Mouse (Mus musculus): ENCODE results near the gene Ap3b1. TPM values are rescaled to one million over a fixed set of nuclear protein-coding genes. Genes with fewer than 3 reads are reported as not detected.
A peak's percentile ranks its signal among the peaks of the same experiment; 100 is the strongest.
"Not testable (repeated sequence)": the region's sequence is repeated elsewhere in the genome, so short reads cannot be mapped to it uniquely, and the experiment has no call there.

The Ap3b1 gene
- polyA plus RNA-seq, 1 experiment from 2014 or later: 34.4 TPM

DNA sequence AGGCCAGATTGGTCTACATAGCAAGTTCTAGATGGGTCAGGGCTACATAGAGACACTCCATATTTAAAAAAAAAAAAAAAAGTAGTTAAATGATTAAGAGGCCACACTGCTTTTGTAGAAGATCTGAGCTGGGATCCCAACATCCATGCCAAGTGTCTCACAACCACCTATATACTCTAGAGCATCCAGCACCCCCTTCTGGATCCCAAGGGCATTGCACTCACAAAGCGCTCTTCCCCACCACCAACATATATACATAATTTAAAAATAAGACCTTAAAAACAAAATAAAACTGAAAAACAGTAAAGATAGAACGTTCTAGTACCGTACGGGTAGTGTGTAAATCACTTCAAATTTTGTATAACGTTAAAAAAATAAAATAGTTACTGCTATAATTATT lies 15.6 kb upstream of the Ap3b1 start:
- Histone ChIP-seq H3K4me1 (replicated peaks; ENCODE audit: control insufficient read depth, insufficient read depth, low read length) (no peaks in the 10 kb centered on the region), H3K36me3 (ENCODE audit: control insufficient read depth, insufficient read depth) (no peaks in the 10 kb centered on the region), H3K9me3 (ENCODE audit: control insufficient read depth, low read length) (no peaks in the 10 kb centered on the region), H3K4me3 (replicated peaks; ENCODE audit: low read length) (no peak overlapping the region), H3K4me2 (ENCODE audit: low read length) (no peak overlapping the region), H3K9ac (replicated peaks; ENCODE audit: low read depth, low read length) (no peak overlapping the region), H3K27me3 (replicated peaks; ENCODE audit: control insufficient read depth, insufficient read depth, low read length) (no peaks in the 10 kb centered on the region), H3K27ac (ENCODE audit: low read length) (no peak overlapping the region)
- ATAC-seq: no peak
- 93% methylated on average over 5 of the region's 5 CpGs for WGBS

- not testable (repeated sequence) for H3K27me3 ChIP-seq (replicated peaks; ENCODE audit: control insufficient read depth, insufficient read depth, low read length); H3K27ac ChIP-seq (ENCODE audit: low read length); H3K9ac ChIP-seq (replicated peaks; ENCODE audit: low read depth, low read length); H3K36me3 ChIP-seq (ENCODE audit: control insufficient read depth, insufficient read depth); H3K4me2 ChIP-seq (ENCODE audit: low read length); H3K9me3 ChIP-seq (ENCODE audit: control insufficient read depth, low read length); H3K4me1 ChIP-seq (replicated peaks; ENCODE audit: control insufficient read depth, insufficient read depth, low read length); H3K4me3 ChIP-seq (replicated peaks; ENCODE audit: low read length); ATAC-seq
- 95% methylated on average over 14 of the region's 14 CpGs for WGBS
Measured at GRCm38 (mm10) chr13:94344600-94344999, 14.2 kb upstream of the Ap3b1 start.

- Histone ChIP-seq H3K4me2 (ENCODE audit: low read length) (no peak overlapping the region), H3K36me3 (ENCODE audit: control insufficient read depth, insufficient read depth) (no peaks in the 10 kb centered on the region), H3K27ac (ENCODE audit: low read length) (no peak overlapping the region), H3K9ac (replicated peaks; ENCODE audit: low read depth, low read length) (no peak overlapping the region), H3K4me3 (replicated peaks; ENCODE audit: low read length) (no peak overlapping the region), H3K4me1 (replicated peaks; ENCODE audit: control insufficient read depth, insufficient read depth, low read length) (peaks cover 9% of the 10 kb centered on the region), H3K27me3 (replicated peaks; ENCODE audit: control insufficient read depth, insufficient read depth, low read length) (no peaks in the 10 kb centered on the region), H3K9me3 (ENCODE audit: control insufficient read depth, low read length) (0 out of 2 replicates have a peak, but pooled peaks cover 2% of the 10 kb centered on the region)
- ATAC-seq: no peak
- WGBS: 84% methylated on average over 3 of the region's 3 CpGs
Measured at GRCm38 (mm10) chr13:94354584-94354983, 4.2 kb upstream of the Ap3b1 start.

GRCm38 (mm10) chr13:94358101-94358400 lies 709 bp upstream of the Ap3b1 start:
- 1% methylated on average over 9 of the region's 9 CpGs for WGBS
- peak overlapping the region; percentile 71 for H3K4me3 ChIP-seq (replicated peaks; ENCODE audit: low read length)
- H3K27ac ChIP-seq (ENCODE audit: low read length): no peak overlapping the region
- peak overlapping the region; percentile 83 for H3K9ac ChIP-seq (replicated peaks; ENCODE audit: low read depth, low read length)
- H3K36me3 ChIP-seq (ENCODE audit: control insufficient read depth, insufficient read depth): no peaks in the 10 kb centered on the region
- H3K27me3 ChIP-seq (replicated peaks; ENCODE audit: control insufficient read depth, insufficient read depth, low read length): no peaks in the 10 kb centered on the region
- H3K4me1 ChIP-seq (replicated peaks; ENCODE audit: control insufficient read depth, insufficient read depth, low read length): peaks cover 13% of the 10 kb centered on the region
- H3K9me3 ChIP-seq (ENCODE audit: control insufficient read depth, low read length): 0 out of 2 replicates have a peak, but pooled peaks cover 2% of the 10 kb centered on the region
- ATAC-seq: no peak
- H3K4me2 ChIP-seq (ENCODE audit: low read length): peak overlapping the region; percentile 56

GRCm38 (mm10) chr13:94359282-94359920 lies 641 bp downstream of the Ap3b1 start:
- Histone ChIP-seq H3K27ac (ENCODE audit: low read length) (peak overlapping the region; percentile 72), H3K4me3 (replicated peaks; ENCODE audit: low read length) (peak overlapping the region; percentile 71), H3K4me1 (replicated peaks; ENCODE audit: control insufficient read depth, insufficient read depth, low read length) (peaks cover 13% of the 10 kb centered on the region), H3K4me2 (ENCODE audit: low read length) (peak overlapping the region; percentile 56), H3K9me3 (ENCODE audit: control insufficient read depth, low read length) (0 out of 2 replicates have a peak, but pooled peaks cover 2% of the 10 kb centered on the region), H3K27me3 (replicated peaks; ENCODE audit: control insufficient read depth, insufficient read depth, low read length) (no peaks in the 10 kb centered on the region), H3K9ac (replicated peaks; ENCODE audit: low read depth, low read length) (peak overlapping the region; percentile 83), H3K36me3 (ENCODE audit: control insufficient read depth, insufficient read depth) (no peaks in the 10 kb centered on the region)
- WGBS: 20% methylated on average over 20 of the region's 25 CpGs
- no peak for ATAC-seq

- not testable (repeated sequence) for H3K27ac ChIP-seq (ENCODE audit: low read length); H3K4me2 ChIP-seq (ENCODE audit: low read length); H3K4me3 ChIP-seq (replicated peaks; ENCODE audit: low read length); H3K9me3 ChIP-seq (ENCODE audit: control insufficient read depth, low read length); H3K9ac ChIP-seq (replicated peaks; ENCODE audit: low read depth, low read length); H3K36me3 ChIP-seq (ENCODE audit: control insufficient read depth, insufficient read depth); H3K27me3 ChIP-seq (replicated peaks; ENCODE audit: control insufficient read depth, insufficient read depth, low read length); ATAC-seq
- WGBS: 92% methylated on average over 10 of the region's 10 CpGs
- peaks cover 13% of the 10 kb centered on the region for H3K4me1 ChIP-seq (replicated peaks; ENCODE audit: control insufficient read depth, insufficient read depth, low read length)
Measured at GRCm38 (mm10) chr13:94361013-94361580, 2.3 kb downstream of the Ap3b1 start.

DNA sequence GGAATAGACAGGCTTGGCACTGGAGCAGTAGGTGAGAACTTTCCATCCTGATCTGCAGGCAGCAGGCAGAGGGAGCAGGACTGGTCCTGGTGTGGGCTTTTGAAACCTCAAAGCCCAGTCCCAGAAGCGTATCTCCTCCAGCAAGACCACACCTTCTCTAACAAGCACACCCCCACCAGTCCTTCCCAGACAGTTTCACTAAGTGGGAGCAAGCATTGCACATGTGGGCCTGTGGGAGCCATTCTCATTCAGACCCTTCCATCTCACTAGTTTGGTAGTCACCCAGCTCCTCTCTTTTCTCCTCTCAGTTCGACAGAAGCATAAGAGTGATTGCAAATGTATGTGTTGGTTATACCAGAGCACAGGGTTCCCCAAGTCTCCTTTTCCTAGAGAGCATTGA lies 5.6 kb downstream of the Ap3b1 start:
- H3K4me2 ChIP-seq (ENCODE audit: low read length): no peak overlapping the region
- H3K9ac ChIP-seq (replicated peaks; ENCODE audit: low read depth, low read length): no peak overlapping the region
- ATAC-seq: no peak
- no peaks in the 10 kb centered on the region for H3K36me3 ChIP-seq (ENCODE audit: control insufficient read depth, insufficient read depth)
- no peak overlapping the region for H3K27ac ChIP-seq (ENCODE audit: low read length)
- no peaks in the 10 kb centered on the region for H3K27me3 ChIP-seq (replicated peaks; ENCODE audit: control insufficient read depth, insufficient read depth, low read length)
- no peaks in the 10 kb centered on the region for H3K9me3 ChIP-seq (ENCODE audit: control insufficient read depth, low read length)
- peaks cover 10% of the 10 kb centered on the region; the same call in 1 of the 2 replicates for H3K4me1 ChIP-seq (replicated peaks; ENCODE audit: control insufficient read depth, insufficient read depth, low read length)
- WGBS: 97% methylated on average over 2 of the region's 2 CpGs
- H3K4me3 ChIP-seq (replicated peaks; ENCODE audit: low read length): no peak overlapping the region

GRCm38 (mm10) chr13:94365108-94365907 lies 6.5 kb downstream of the Ap3b1 start:
- no peaks in the 10 kb centered on the region for H3K36me3 ChIP-seq (ENCODE audit: control insufficient read depth, insufficient read depth)
- H3K27ac ChIP-seq (ENCODE audit: low read length): no peak overlapping the region
- 84% methylated on average over 13 of the region's 13 CpGs for WGBS

DNA sequence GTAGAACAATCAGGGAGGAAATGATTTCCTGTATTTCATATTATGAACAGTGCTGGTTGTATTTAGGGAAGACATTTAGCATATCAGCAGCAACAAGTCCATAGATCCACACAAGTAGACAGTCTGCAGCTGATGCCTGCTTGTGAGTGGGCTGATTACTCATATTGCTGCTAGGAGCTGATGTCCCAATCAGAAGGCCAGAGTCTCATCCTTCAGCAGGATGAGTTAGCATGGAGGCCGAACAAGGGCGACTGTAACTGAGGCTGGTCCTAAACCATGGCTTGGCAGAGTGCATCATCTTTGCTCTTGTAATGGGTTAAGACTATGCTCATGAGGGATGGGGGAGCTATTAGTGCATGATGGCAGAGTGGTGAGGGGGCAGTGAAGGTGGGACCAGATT lies 9.1 kb downstream of the Ap3b1 start:
- 0 out of 2 replicates have a peak overlapping the region, but pooled peaks have one; percentile 10 for H3K27ac ChIP-seq (ENCODE audit: low read length)
- no peaks in the 10 kb centered on the region for H3K27me3 ChIP-seq (replicated peaks; ENCODE audit: control insufficient read depth, insufficient read depth, low read length)
- H3K9me3 ChIP-seq (ENCODE audit: control insufficient read depth, low read length): no peaks in the 10 kb centered on the region
- H3K4me1 ChIP-seq (replicated peaks; ENCODE audit: control insufficient read depth, insufficient read depth, low read length): peaks cover 4% of the 10 kb centered on the region
- no peak overlapping the region for H3K4me3 ChIP-seq (replicated peaks; ENCODE audit: low read length)
- H3K4me2 ChIP-seq (ENCODE audit: low read length): no peak overlapping the region
- 0 out of 2 replicates have a peak, but pooled peaks have one; percentile 13 for ATAC-seq
- 95% methylated on average over 2 of the region's 2 CpGs for WGBS
- H3K9ac ChIP-seq (replicated peaks; ENCODE audit: low read depth, low read length): no peak overlapping the region
- no peaks in the 10 kb centered on the region for H3K36me3 ChIP-seq (ENCODE audit: control insufficient read depth, insufficient read depth)

More at GRCm38 (mm10) chr13:94365108-94365907, 6.5 kb downstream of the Ap3b1 start:
- Histone ChIP-seq H3K9ac (replicated peaks; ENCODE audit: low read depth, low read length) (no peak overlapping the region), H3K9me3 (ENCODE audit: control insufficient read depth, low read length) (no peaks in the 10 kb centered on the region), H3K27me3 (replicated peaks; ENCODE audit: control insufficient read depth, insufficient read depth, low read length) (no peaks in the 10 kb centered on the region), H3K4me3 (replicated peaks; ENCODE audit: low read length) (no peak overlapping the region), H3K4me1 (replicated peaks; ENCODE audit: control insufficient read depth, insufficient read depth, low read length) (peaks cover 4% of the 10 kb centered on the region; the same call in 1 of the 2 replicates), H3K4me2 (ENCODE audit: low read length) (no peak overlapping the region)
- ATAC-seq: no peak

Data from forebrain, embryonic 16.5 days (tissue).